Mouse (Mus musculus) liver, postnatal 0 days (tissue): ENCODE measurements at regions not wholly inside any gene's neighbourhood (a gene's known extent, or its start where the extent isn't known, plus 50 kb on each side); places are given as distances from the start of the nearest gene placed in this dataset.

Experiments used
- CTCF ChIP-seq: sonication (generic); IDR thresholded peaks from 2 replicates; pipeline ENCODE4 v1.5.1; 2016; ENCODE audit warnings: antibody characterized with exemption, low read depth
- EP300 ChIP-seq: IDR thresholded peaks from 2 replicates; pipeline ENCODE4 v1.6.1; 2016; ENCODE audit warnings: antibody characterized with exemption, low read depth, mild to moderate bottlenecking

GRCm38 (mm10) chr4:7424081-7424480, 814.8 kb downstream of the Car8 start:
- TF ChIP-seq CTCF (no peak), EP300 (no peak)
